Mouse (Mus musculus) G1E (cell line): Measurements from ENCODE around the gene Gm12216. TPM values are rescaled to one million over a fixed set of nuclear protein-coding genes. Genes with fewer than 3 reads are reported as not detected.

Experiments used
- ATAC-seq: 2 replicates; pipeline ENCODE4 v1.8.0; 2016; ENCODE audit warnings: mild to moderate bottlenecking; ENCODE audit not compliant: insufficient number of reproducible peaks, poor library complexity, low FRiP score, severe bottlenecking; ENCODE audit errors: extremely low read depth
- DNase-seq: peaks from one replicate; pipeline ENCODE4 v3.0.0; 2012; ENCODE audit warnings: low spot score
- H3K27me3 ChIP-seq: 2 replicates; pipeline ENCODE4 v1.6.1; 2012; ENCODE audit warnings: mild to moderate bottlenecking, low read length, inconsistent platforms; ENCODE audit not compliant: insufficient read depth
- H3K36me3 ChIP-seq: replicated peaks from 2 replicates; pipeline ENCODE3; 2012; ENCODE audit warnings: mild to moderate bottlenecking, inconsistent platforms
- H3K4me1 ChIP-seq: 2 replicates; pipeline ENCODE4 v1.6.1; 2012; ENCODE audit warnings: low read depth, low read length, inconsistent platforms, mixed read lengths; ENCODE audit not compliant: insufficient read depth
- H3K4me3 ChIP-seq: 2 replicates; pipeline ENCODE4 v1.5.1; 2012; ENCODE audit warnings: low read depth, mild to moderate bottlenecking, inconsistent platforms, low read length, moderate library complexity, mixed read lengths
- H3K9me3 ChIP-seq: replicated peaks from 2 replicates; pipeline ENCODE4 v1.6.1; 2012; ENCODE audit warnings: inconsistent platforms
- CTCF ChIP-seq: IDR thresholded peaks from 2 replicates; pipeline ENCODE4 v1.5.1; 2012; ENCODE audit warnings: low read depth, low read length, inconsistent platforms, mixed read lengths
- GATA1 ChIP-seq: IDR thresholded peaks from 2 replicates; pipeline ENCODE4 v1.6.1; 2012; ENCODE audit warnings: borderline replicate concordance, low read length, inconsistent platforms, mixed read lengths
- GATA2 ChIP-seq: IDR thresholded peaks from 2 replicates; pipeline ENCODE4 v1.6.1; 2012; ENCODE audit warnings: low read depth, low read length, inconsistent platforms, borderline replicate concordance
- POLR2AphosphoS5 ChIP-seq: IDR thresholded peaks from 2 replicates; pipeline ENCODE4 v1.6.1; 2012; ENCODE audit warnings: low read depth, low read length, inconsistent platforms; ENCODE audit not compliant: insufficient replicate concordance
- TAL1 ChIP-seq: conservative IDR thresholded peaks from 2 replicates; pipeline ENCODE4 v1.6.1; 2012; ENCODE audit warnings: low read depth, low read length, inconsistent platforms, mixed read lengths
- polyA plus RNA-seq: library from polyadenylated mRNA; stranded (reverse); fragments of >175 nt; gene quantifications from 2 replicates; pipeline ENCODE4 v1.2.3, GENCODE M21; 2012
- total RNA-seq, 2 experiments: library from RNA; stranded (forward) in 1 of 2; stranded (reverse) in 1 of 2; fragments of 200-1000 nt in 1 of 2; fragments of >200 nt in 1 of 2; fragmentation: Nextera tagmentation in 1 of 2; gene quantifications; 2 replicates each; pipeline ENCODE4 v1.2.3; 2014 to 2017

Gene Gm12216
- total and polyA plus RNA-seq, 3 experiments: 0.16 TPM; not detected in 2

DNA sequence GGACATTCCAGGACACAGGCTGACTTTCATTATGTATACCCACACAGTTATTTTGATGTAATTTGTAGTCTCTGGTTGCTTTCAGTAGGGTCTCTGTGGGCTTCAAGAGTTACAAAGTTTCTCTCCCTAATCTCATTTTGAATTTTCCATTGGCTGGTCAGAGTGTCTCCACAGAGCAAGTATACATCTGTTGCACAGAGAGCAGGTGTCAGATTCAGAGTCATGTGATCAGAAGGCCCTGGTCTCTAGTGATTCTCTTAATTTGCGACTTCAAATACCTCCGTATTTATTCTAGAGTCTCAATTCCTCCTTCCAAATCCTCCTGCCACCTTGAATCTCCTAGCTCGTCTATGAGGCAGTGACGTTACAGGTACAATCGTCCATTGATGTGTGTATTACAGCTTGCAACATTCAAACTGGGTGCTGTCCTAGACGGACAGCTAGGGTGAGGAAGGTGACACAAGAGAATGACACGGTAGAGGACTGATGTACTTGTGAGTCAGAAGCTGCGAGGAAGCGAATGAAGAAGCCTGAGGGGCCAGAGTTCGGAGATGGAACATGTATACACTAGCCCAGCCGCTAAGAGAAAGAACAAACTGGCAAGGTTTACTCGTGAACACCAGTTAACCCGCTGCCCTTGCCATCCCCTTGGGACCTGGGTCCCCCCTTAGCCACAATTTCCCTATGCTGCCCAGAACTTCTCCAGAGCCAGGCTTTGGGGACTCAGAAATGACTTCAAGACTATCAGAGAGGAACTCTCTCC is 90.5 kb downstream of the Gm12216 start:
- ATAC-seq: no peak
- TF ChIP-seq GATA1: no peak
- no peak for TF ChIP-seq TAL1
- no peak for TF ChIP-seq CTCF
- no peak for TF ChIP-seq GATA2
- no peak for TF ChIP-seq POLR2AphosphoS5
- Histone ChIP-seq H3K4me1 (peaks cover 41% of the 10 kb centered on the region), H3K36me3 (peaks cover 2% of the 10 kb centered on the region), H3K27me3 (peaks cover 47% of the 10 kb centered on the region), H3K4me3 (no peak overlapping the region), H3K9me3 (no peaks in the 10 kb centered on the region)
- DNase-seq: no peak

DNA sequence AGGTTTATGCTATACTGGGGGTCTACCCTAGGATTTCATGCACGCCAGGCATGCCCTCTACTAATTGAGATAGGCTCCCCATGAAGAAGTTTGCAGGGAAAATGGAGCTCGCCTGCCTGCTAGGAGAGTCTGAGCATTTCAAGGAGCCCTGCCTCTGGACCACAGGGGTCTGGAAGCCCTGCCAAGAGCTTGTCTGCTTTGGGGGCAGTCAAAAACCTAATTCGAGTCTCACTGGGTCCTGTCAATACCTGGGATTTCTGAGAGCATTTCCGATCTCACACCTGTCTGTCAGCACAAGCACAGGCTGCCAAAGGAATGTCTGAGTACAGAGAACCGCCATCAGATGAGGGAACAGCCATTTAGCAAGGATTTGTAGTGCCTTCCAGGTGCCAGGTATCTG is 94.5 kb downstream of the Gm12216 start:
- Histone ChIP-seq H3K36me3 (no peaks in the 10 kb centered on the region), H3K4me3 (no peak overlapping the region), H3K9me3 (no peaks in the 10 kb centered on the region), H3K4me1 (peaks cover 37% of the 10 kb centered on the region), H3K27me3 (peaks cover 50% of the 10 kb centered on the region)
- ATAC-seq (no peak), DNase-seq (no peak)
- no peak for TF ChIP-seq POLR2AphosphoS5
- TF ChIP-seq CTCF: no peak
- TF ChIP-seq GATA1: no peak
- no peak for TF ChIP-seq GATA2
- TF ChIP-seq TAL1: no peak

DNA sequence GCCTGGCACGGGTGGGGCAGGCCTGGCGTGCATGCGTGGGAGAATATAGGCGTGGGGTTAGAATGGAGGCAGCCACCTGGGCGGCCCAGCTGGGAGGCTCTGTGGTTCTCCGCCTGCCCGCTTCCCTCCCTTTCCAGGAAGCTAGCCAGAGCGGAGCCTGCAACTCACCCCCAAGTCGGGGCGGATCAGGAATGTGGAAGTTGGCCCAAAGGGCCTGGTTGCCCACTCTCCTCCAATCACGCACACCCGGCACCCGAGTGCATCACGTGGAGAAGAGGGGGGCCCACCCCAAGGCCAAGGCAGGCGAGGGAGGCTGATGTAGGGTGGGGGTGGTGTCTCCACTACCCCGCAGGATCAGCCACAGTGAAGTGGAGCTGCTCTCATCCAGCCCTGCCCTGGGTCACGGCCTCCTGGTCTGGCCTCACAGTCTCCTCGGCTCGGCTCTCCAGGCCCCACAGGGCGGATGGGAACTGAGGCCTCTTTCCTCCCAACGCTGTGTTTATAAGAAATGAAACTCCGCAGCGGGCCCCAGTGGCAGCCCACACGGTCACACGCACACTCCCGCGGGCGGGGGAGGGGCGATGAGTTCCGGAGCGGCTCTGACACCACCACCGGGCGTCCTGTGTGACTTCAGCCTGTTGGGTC is 95.4 kb downstream of the Gm12216 start:
- H3K4me1 ChIP-seq: peaks cover 33% of the 10 kb centered on the region
- DNase-seq (peak; percentile 83), ATAC-seq (peak; percentile 72)
- no peaks in the 10 kb centered on the region for H3K9me3 ChIP-seq
- no peaks in the 10 kb centered on the region for H3K36me3 ChIP-seq
- H3K27me3 ChIP-seq: peaks cover 49% of the 10 kb centered on the region
- H3K4me3 ChIP-seq: peak overlapping the region; percentile 73
- TF ChIP-seq GATA1 (no peak), CTCF (no peak), POLR2AphosphoS5 (no peak), TAL1 (no peak), GATA2 (no peak)

- H3K9me3 ChIP-seq: no peaks in the 10 kb centered on the region
- ATAC-seq (no peak), DNase-seq (peak; percentile 22)
- peak overlapping the region; percentile 73 for H3K4me3 ChIP-seq
- TF ChIP-seq POLR2AphosphoS5 (no peak), TAL1 (no peak), GATA1 (no peak), CTCF (no peak), GATA2 (no peak)
- peaks cover 33% of the 10 kb centered on the region for H3K4me1 ChIP-seq
- no peaks in the 10 kb centered on the region for H3K36me3 ChIP-seq
- peaks cover 48% of the 10 kb centered on the region for H3K27me3 ChIP-seq
Measured at GRCm38 (mm10) chr11:53762827-53763495, 96.1 kb downstream of the Gm12216 start.

DNA sequence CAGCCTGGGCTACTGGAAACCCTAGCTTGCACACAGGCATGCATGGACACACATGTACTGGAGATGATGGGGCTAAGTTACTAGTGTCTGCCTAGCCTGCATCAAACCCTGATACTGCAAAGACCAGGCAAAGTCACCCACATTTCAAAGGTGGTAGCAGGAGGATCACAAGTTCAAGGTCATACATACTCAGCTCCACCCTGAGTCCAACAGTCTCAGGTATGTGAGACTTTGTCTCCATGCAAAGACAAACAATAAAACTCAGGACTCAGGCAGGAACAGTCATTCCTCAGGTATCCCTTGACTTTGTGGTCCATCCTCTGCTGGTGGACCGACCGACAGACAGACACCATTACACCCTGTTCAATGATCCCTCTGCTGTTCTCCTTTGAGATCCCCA is 96.6 kb downstream of the Gm12216 start:
- TF ChIP-seq TAL1 (no peak), CTCF (no peak), GATA1 (no peak), GATA2 (no peak), POLR2AphosphoS5 (no peak)
- Histone ChIP-seq H3K27me3 (peaks cover 47% of the 10 kb centered on the region), H3K9me3 (no peaks in the 10 kb centered on the region), H3K4me1 (peaks cover 33% of the 10 kb centered on the region), H3K36me3 (no peaks in the 10 kb centered on the region), H3K4me3 (no peak overlapping the region; the same call in 1 of the 2 replicates)
- DNase-seq: no peak
- ATAC-seq: no peak

- ATAC-seq: no peak
- Histone ChIP-seq H3K4me1 (peaks cover 33% of the 10 kb centered on the region), H3K4me3 (no peak overlapping the region), H3K27me3 (peaks cover 44% of the 10 kb centered on the region), H3K9me3 (no peaks in the 10 kb centered on the region), H3K36me3 (no peaks in the 10 kb centered on the region)
- no peak for DNase-seq
- TF ChIP-seq GATA1 (no peak), POLR2AphosphoS5 (no peak), TAL1 (no peak)
Measured at GRCm38 (mm10) chr11:53761822-53762221, 97.2 kb downstream of the Gm12216 start.
